Mouse (Mus musculus): ENCODE data around the gene Crybg1. TPM values are rescaled to one million over a fixed set of nuclear protein-coding genes. Genes with fewer than 3 reads are reported as not detected.

Gene Crybg1
- 1 to 10 TPM; 1.0 to 1.3 TPM for total RNA-seq (2021)
- long read RNA-seq, experiment 1 = 0 reads
- long read RNA-seq, experiment 2, partial matches to known transcripts = 1 of 2 reads
- long read RNA-seq, experiment 2, other reads (novel, unspliced or antisense) = 1 of 2 reads

DNA sequence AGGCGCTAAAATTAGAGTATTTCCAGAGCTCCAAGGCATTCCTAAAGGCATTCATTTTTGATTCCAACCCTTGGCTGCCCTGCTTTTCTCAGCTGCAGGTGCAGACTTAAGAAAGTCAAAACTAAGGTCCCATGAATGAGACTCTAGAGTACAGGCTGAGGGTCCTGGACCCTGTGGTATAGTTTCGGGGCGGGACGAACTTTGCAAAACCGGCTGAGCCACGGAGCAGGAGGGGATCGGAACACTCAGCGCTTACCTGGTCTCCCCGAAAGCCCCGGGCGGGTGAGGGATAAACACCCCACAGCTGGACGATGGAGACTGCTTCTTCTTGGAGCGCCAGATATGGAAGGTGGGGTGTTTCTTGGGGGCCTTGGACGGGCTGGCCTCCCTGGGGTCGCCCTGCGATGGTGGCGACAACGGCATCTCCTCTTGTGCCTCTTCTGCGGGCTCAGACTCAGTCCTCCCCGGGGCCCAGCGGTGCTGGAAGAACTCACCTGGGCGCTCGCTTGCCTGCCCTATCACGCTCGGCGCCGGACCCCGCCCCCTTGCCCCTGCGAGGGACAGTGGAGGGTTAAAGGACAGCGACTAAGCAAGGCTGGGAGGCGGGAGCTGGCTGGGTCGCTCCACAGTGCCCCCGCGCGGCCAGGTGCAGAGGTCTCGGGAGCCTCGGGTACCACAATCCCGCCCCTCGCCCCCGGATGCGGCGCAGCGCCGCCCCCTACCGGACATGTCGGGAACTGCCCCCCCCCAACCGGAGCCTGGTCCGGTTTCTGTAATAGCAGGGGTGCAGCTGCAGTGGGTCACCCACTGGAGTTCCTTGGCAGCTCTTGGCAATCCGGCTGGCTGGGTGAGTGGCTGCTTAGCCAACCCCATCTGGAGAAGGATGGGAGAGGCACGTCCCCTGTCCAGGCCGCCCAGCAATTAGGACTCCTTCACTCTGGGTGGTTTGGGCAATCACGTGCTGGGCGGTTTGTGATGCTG is at the start of gene Crybg1:
TSS of gene Crybg1 (minus strand) at position 517 of the 981 bp plus-strand sequence.
- DNase-seq = peak; percentile 10 to 21
- intact Hi-C loops (cut with DNase I) = loop anchor here (5.0 kb wide), 1 partner anchor 196 kb away; no protein-coding TSS in a partner anchor

DNA sequence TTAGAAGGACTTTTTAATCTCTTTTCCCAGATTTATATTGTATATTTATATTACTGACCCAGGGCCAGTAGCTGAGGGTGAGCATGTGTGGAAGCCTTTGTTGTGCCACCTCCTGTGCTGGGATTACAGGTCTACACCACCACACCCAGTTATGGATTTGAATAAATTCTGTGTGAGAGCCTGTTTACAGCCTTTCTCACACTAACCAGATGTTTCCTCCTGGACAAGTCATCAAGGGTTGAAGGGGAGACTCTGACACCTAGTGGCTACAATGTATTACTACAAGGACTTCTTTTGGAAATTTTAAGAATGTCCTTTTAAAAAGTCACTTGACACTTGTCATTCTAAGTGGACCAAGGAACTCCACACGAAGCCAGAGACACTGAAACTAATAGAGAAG is 28.7 kb upstream of the Crybg1 start:
- intact Hi-C loops (cut with DNase I) = loop anchor here (5.0 kb wide), 1 partner anchor 225 kb away; no protein-coding TSS in a partner anchor
- DNase-seq = no peak

DNA sequence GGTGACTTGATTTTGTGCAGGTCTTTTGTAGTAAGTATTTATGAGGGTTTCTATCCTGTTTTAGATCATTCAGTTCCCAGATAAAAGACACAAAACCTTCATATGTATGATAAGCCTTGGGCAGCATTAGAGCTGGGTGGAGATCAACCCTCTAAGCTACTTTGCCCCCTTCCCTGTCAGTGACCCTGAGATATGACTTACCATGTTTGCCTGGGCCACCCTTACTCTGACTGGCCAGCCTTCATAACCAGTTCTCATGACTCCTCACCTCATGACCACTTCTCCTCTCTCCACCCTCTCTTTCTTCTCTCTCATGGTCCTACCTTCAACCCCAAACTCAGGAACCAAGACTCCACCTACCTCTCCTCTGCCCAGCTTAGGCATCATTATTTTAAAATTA is 27.9 kb upstream of the Crybg1 start:
- intact Hi-C loops (cut with DNase I) = loop anchor here (5.0 kb wide), 1 partner anchor 224 kb away; no protein-coding TSS in a partner anchor

DNA sequence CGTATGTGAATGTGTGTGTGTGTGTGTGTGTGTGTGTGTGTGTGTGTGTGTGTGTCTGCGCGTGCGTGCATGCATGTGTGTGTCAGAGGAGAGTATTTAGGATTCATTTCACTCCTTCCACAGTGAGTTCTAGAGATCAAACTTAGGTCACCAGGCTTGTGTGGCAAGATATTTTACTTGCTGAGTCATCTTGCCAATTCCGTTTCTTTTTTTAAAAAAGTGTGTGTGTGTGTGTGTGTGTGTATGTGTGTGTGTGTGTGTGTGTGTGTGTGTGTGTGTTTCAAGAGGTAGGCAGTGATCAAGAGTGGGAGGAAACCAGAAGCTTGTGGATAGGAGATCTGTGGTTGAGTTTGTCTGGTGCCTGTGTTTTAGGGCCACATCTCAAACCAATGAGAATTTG is 27.5 kb upstream of the Crybg1 start:
- no peak for DNase-seq
- intact Hi-C loops (cut with DNase I) = loop anchor here (5.0 kb wide), 1 partner anchor 224 kb away; no protein-coding TSS in a partner anchor

More for the DNA sequence above, 27.9 kb upstream of the Crybg1 start:
- DNase-seq = no peak

DNA sequence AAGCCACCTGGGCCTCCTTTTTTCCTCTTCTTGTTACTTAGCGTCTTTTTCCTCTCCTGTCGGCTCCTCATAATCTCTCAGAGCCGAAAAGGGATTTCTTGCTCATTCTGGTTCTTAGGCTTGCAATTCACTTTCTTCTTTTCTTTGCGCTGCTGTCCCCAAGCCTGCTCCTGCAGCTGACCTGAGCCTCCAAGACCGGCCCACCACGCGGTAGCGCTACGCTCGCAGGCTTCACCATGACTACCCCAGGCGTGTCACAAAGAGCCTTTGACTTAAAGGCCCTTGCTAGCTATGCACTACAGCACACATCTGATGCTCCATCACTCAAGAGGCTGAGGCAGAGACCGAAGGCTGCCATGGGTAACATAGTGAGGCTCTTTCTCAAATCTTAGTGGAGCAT is 21.5 kb upstream of the Crybg1 start:
- intact Hi-C loops (cut with DNase I) = no loop called here
- DNase-seq = no peak

DNA sequence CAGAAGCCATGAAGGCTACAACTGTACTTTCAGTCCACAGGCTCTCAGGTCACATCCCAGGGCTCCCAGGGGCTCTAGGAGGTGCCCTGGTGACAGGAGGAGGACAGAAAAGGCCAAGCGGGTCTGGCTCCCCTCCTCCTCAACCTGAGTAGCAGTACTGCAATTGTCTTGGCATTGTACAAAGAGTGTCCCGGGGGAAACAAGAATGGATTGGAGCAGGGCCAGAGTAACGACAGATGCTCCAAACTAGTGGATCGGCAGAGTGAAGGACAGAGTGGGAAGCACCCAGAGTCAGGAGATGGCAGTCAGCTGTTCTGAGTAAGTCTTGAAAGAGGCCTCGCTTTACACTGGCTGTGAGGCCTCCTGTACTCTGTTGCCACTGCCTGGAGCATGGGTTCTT is 18.4 kb upstream of the Crybg1 start:
- intact Hi-C loops (cut with DNase I) = no loop called here
- DNase-seq = no peak

DNA sequence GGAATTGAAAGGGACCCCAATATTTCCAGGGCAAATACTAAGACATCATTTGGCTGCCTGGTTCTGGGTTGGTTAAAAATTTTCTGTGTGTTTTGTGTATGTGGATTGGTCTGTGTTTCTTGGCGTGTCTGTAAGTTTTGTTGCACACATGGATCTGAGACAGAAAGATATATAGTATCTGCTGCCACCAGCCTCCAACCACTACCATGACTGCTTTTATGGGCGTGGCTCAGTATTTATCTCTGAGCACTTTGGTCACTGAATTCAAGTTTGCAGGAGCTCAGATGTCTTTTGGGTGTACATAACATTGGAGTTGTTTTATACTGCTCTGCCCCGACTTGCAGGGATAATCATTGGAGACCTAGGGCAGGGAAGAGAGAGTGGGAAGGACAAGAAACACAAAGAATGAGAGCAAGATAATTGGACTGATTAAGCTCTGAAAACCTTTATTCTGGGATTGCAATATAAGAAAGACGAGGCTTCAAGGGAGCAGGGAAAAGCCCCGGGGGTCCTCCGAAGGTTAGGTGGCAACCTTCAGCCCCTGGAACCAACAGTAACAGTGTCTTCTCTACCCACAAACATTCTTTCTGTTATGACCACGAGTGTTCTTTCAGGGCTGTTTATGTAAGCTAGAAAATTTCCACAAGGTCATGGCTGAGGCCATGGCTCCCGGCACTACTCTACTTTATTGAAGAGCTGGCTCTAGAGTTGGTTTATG is 15.8 kb upstream of the Crybg1 start:
- no peak for DNase-seq
- intact Hi-C loops (cut with DNase I) = loop anchor here (5.0 kb wide), 1 partner anchor 212 kb away; no protein-coding TSS in a partner anchor

DNA sequence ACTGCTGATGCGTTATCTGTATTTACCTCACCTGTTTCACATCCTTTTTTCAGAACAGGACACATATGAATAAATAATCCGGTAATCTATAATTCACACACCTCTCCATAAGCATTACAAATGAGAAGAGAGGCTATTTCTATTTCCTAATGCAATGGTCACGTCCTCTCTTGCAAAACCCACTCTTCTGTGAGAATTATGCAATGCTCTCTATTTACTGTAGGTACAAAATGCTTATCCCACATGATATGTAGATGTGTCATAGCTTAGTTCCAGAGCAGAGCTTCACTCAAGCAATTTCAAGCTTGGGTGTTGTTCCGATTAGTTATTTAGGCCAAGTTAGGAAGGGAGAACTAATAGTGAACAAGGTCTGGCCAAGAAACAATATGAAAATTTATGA is 14.4 kb upstream of the Crybg1 start:
- intact Hi-C loops (cut with DNase I) = loop anchor here (5.0 kb wide), 1 partner anchor 211 kb away; no protein-coding TSS in a partner anchor
- no peak for DNase-seq

DNA sequence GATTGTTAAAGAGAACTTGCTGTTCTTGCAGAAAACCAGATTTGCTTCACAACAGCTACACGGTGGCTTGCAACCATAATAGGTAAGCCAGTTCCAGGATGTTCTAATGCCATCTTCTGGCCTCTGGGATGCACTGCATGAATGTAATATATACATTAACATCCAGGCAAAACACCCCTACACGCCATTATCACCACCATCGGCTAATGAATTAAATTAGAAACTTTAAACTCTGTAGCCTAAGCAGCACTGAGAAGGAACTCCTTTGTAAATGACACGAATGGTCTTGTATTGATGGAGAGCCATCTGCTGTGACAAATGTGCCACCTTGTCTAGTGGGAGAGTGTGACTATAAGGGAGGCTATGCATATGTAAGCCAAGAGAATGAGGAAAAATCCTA is 11.5 kb upstream of the Crybg1 start:
- intact Hi-C loops (cut with DNase I) = loop anchor here (5.0 kb wide), 1 partner anchor 208 kb away; no protein-coding TSS in a partner anchor
- no peak for DNase-seq

DNA sequence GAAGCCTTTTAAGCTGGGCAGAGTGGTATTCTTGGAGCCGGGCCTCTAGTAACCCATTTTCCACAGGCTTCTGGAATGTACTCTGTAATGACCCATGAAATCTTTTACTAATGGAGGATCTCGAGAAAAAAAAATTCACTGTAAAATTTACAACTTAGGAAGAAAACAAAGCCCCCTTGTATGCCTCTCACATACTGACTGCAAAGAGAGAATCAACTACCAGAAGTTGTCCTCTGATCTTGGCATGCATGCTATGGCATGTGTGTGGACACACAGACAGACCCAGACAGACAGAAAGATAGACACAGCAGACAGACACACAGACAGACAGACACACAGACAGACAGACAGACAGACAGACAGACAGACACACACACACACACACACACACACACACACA is 8.8 kb upstream of the Crybg1 start:
- DNase-seq = no peak
- intact Hi-C loops (cut with DNase I) = no loop called here

DNA sequence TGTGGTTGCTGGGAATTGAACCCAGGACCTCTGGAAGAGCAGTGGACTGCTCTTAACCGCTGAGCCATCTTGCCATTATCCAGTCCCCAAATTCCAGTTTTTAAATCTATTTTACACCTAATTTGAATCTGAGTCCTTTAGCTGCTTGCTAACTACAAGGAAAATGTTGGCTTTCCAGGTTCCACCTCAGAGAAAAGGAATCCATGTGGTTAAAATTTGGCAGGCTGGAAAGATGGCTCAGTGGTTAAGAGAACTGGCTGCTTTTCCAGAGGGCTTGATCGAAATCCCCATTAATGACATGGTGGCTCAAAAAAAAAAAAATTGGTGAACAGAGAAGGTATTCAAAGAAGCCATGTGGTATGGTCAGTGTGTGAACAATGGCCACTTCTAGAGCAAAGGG is 1.8 kb upstream of the Crybg1 start:
- DNase-seq = no peak
- intact Hi-C loops (cut with DNase I) = no loop called here

DNA sequence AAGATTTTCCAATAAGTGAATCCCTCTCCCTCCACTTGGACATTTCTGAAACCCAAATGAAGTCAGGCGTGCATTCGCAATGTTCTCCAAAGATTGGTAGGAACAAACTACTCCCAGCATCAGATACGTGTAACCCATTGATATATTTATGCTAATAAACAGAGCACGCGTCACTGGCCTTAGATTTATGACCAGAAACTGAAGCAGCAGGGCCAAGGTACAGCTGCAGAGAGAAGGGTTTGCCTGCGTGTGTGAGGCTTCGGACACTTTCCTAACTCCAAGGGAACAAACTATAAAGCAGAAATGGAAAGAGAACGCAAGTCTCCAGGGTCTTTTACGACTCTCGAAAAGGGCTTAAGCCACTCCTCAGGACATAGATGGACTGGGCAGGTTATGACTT is 5.3 kb downstream of the Crybg1 start:
- intact Hi-C loops (cut with DNase I) = no loop called here
- no peak for DNase-seq

DNA sequence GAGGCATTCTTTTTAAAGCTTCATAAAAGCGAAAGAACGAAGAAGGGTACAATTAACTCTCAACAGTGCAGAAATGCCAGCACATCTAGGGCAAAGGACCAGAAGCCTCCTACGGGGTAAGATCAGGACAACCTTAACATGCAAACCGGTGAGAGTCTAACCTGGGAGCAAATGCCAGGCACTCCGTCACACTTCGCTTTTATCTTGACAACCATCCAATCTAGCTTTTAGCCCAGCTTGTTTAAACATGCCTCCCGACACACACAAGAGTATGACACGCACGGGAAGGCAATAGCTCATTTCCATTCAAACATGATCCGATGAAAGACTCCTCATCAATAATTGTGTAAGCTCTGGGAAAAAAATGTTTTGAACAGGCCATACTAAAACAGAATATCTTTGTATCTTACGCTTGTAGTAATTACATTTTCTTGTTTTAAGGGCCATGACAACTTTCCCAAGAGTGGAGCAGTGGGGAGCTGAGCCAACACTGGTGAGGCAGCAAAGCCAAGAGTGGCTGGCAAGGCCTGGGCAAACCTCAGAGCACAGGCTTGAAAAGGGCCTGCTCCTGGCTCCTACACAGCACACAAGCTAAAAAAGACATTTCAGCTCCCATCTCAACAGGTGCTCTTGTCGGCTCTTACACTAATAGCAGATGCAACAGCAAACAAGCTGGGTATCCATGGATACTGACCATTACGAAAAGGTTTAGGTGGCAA is 10.4 kb downstream of the Crybg1 start:
- intact Hi-C loops (cut with DNase I) = no loop called here
- DNase-seq = peak in 1 of 2 experiments; percentile 5

DNA sequence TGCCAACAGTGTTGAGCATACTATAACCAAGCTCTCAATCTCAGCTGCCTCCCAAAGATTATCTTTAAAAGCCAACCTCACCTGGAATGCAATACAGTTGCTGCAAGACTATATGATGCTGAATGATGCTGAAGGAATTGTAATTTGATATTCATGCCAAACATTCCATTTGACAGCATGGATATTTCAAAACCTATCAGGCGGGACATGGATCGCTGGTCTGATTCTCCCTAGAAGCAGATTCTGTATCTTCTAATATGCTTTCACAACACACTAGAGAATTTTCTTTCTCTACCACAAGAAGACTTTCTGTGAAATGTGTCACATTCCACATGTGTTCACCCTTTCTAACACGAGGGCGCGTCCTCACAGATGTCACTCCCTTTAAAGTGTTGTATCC is 22.6 kb downstream of the Crybg1 start:
- intact Hi-C loops (cut with DNase I) = no loop called here
- DNase-seq = no peak

DNA sequence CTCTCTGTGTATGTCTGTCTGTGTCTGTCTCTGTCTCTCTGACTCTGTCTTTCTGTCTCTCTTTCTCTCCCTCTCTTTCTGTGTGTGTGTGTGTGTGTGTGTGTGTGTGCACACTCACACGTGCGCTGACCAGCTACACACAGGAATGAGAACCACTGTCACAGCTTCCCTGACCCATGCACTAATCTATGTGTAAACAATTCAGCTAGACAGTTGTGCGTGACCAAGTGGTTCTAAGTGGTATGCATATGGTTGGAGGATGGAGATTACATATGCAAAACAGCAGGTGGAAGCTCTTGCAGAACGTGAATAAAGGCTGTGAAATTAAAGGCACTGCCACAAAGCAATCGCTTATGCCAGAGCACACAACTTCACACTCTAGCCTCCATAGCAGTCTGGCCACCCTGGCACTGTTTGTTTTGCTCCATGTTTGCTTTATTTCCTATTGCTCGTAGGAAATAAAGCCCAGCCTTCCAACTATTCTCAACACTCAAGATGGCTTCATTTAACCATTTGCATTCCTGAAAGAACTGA is 24.2 kb downstream of the Crybg1 start:
- intact Hi-C loops (cut with DNase I) = no loop called here
- no peak for DNase-seq

DNA sequence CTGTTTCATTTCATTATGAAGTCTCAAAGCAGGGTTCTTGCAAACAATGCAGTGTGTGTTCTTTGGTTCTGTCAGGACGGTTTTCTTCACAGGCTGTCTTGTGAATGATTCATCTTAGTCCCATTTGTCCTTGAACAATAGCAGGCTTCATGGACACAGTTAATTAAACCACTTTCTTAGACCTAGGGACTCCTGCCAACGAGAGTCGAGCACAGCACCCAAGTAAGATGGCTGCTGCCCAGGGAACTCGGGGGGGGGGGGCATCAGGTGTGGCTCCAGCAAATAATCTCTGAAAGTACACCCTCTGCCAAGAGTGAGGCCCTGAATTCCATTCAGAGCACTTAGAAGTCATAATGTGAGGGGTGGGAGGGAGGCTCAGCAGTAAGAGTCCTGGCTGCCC is 30.0 kb downstream of the Crybg1 start:
- DNase-seq = no peak
- intact Hi-C loops (cut with DNase I) = no loop called here

DNA sequence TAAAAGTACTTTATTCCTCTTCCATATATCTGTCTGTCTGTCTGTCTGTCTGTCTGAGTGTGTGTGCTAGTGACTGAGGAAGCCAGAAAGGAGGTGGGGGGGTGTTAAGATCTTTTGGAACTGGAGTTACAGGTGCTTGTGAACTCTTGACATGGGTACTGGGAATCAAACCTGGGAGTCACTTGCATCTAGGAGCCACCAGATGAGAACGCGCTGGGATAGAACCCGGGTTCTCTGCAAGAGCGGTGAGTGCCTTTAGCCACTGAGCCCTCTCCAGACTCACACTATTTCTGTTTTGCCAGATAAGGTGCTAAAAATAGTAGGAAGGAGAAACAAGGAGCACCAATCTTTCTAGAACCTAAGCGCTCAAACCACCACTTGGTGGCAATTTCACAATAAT is 31.9 kb downstream of the Crybg1 start:
- no peak for DNase-seq
- intact Hi-C loops (cut with DNase I) = no loop called here

DNA sequence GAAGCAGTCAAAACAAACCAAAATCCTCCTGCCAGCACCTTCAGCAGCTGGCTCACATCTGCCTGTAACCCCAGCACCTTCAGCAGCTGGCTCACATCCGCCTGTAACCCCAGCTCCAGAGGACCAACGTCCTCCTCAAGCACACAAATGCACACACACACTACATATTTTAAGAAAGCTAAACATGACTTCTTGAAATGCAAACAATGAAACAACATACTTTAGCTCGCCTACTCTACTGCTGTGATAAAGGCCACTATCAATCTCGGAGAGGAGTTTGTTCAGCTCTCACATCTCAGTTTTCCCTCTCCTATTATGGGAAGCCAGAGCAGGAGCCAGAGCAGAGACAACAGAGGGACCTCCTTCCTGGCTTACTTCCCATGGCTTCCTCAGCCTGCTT is 34.0 kb downstream of the Crybg1 start:
- intact Hi-C loops (cut with DNase I) = no loop called here
- no peak for DNase-seq

DNA sequence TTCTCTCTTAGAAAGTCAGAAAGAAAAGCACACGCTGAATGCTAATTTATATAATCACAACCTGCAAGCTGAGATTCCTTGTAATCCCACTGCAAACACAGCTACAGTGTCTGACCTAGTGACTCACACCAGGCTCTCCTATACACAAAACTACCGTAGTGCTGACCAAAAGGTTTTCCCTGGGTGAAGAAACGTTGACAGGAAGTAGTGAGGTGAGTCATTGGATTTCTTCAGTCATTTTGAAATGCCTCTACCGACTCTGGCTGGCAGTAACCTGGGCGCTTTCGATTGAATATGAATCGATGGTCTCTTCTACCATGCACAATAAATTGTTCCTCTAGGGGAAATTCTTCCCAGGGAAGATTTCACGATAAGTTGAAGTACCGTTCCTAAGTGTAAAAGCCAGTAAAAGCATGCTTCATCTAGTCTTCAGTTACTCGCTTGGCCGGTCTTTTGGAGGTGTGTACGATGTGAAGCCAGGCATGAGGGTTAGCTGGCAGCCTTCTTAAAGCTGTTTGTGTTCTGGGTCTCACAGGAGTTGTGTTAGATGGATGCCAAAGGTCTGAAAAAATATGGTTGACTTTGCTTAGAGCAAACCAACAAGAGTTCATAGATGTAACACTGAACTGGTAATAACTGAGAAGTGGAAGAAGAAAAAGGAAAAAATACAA is 36.5 kb downstream of the Crybg1 start:
- no peak for DNase-seq
- intact Hi-C loops (cut with DNase I) = no loop called here

DNA sequence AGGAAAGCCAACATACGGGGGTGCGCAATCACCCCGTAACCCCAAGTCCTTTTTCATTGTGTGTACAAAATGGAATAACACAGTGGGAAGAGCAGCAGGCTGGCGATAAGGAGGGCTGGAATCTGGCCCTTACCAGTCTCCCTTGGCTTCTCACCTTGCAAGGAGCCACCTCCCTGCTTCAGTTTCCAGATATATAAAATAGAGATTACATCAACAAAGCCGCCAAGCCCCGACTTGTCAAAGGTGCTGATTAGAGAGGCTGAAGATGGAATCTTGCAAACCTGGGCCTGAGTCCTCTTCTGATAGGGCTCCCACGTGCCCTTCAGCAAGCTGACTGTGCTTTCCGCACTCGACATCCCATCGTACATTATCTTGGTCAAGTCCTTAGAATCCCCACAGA is 37.5 kb downstream of the Crybg1 start:
- intact Hi-C loops (cut with DNase I) = no loop called here
- no peak for DNase-seq
